Mouse (Mus musculus) ovary, postnatal 14 days (tissue): ENCODE data around the gene Akirin1.

Source experiments
- DNase-seq: peaks from one replicate; pipeline ENCODE4 v3.0.0; 2022; ENCODE audit warnings: low spot score

Gene Akirin1

DNA sequence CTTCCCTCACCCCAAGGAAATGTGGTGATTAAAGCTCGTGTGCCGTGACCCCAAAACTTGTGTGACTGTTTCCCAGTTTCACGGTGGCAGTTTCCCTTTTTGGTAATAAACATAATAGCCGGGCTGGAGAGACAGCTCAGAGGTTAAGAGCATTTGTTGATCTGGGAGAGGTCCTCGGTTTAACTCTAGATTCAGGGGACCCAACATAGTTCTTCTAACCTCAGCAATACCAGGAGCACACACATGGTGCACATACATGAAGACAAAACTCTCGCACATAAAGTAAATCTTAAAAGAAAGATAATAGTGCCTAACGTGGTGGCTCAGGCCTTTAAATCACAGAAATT is 31.7 kb downstream of the Akirin1 start:
- no peak for DNase-seq

- peak; percentile 93 for DNase-seq
Measured at GRCm38 (mm10) chr4:123717574-123718433, 32.3 kb downstream of the Akirin1 start, which contains the start of gene Ndufs5. Gene Ndufs5 (minus strand): TSS chr4:123718202.

GRCm38 (mm10) chr4:123712431-123712830 is 37.7 kb downstream of the Akirin1 start:
- no peak for DNase-seq

DNA sequence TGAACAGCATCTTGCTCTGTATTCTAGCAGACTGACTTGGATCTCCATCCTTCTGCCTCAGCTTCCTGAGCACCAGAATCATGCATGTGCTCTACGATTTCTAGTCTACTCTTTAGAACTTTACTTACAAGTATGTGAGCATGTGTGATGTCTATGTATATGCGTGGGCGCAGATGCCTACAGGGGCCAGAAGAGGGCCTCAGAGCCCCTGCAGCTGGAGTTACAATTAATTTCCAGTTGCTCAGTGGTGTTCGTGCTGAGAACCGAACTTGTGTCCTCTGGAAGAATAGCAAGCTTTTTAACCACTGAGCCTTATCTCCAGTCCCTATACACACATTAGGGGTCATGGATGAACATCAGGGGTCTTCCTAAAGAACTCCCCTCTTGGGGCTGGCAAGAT is 42.8 kb downstream of the Akirin1 start:
- DNase-seq: no peak

DNA sequence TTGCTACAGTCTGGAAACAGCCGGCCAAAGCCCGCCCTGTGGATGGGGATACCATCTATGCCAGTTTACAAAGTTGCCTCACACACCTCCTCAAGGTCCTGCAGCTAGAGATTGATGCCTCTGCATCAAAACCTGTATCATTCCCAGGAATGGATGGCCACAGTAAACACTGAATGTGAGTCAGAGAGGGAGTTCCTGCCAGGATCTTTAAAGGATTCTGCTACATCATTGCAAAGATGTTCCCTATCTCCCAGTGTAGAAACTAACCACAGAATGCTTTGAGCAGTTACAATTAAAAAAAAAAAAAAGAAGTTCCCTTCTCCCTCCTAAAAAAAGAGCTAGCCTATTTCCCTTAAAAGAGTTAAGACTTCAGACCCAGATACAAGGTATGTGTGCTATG is 44.8 kb downstream of the Akirin1 start:
- DNase-seq: no peak

GRCm38 (mm10) chr4:123693384-123693783 is 56.8 kb downstream of the Akirin1 start:
- DNase-seq: no peak

GRCm38 (mm10) chr4:123692071-123692470 is 58.1 kb downstream of the Akirin1 start:
- no peak for DNase-seq

DNA sequence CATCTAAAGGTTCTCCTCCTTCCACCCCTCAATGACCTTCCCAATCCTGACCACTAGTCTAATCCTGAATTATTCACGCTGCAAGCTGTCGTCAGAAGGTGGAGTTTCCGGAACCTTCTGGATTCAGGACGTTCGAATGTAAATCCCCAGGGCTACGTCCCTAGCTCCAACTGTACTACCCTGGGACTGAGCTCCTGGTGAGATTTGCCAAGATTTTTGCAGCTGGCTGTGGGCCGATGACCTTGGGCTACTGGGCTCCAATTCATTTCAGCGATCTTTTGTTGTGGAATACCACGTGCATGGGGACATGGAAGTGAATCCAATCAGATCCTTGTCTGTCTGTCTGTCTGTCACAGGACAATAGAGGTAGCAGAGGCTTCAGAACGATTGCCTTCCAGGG is 59.8 kb downstream of the Akirin1 start:
- DNase-seq: no peak

- no peak for DNase-seq
Measured at GRCm38 (mm10) chr4:123687025-123687781, 62.9 kb downstream of the Akirin1 start.

DNA sequence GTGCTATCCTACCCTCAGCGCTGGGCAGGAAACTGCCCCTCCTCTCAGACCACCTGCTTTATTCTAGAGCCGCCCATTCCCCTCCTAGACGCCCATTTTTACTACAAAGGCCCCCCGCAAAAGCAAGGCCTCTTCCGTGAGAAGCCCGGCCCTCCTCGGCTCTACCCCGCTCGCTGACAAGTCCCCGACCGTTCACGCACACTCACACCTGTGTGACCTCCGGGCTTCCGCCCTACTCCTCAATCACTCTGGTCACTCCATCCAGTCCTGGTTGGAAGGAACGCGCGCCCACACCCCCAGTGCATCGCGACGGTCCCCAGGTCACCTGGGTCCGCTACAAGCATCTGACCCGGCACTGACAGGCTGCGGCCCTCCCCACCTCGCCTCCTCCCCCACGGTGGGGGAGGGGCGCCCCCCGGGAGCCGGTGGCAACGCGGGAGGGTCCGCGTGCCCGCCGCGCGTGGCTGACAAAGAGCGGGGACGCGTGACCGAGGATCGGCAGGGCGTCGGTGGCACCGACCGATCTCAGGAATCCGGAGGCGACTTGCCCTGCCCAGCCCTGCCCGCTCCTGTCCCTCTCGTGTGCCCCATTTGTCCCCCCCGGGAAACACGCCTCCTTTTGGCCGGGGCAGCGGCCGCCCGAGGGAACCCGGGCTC is 63.6 kb downstream of the Akirin1 start:
- DNase-seq: no peak

DNA sequence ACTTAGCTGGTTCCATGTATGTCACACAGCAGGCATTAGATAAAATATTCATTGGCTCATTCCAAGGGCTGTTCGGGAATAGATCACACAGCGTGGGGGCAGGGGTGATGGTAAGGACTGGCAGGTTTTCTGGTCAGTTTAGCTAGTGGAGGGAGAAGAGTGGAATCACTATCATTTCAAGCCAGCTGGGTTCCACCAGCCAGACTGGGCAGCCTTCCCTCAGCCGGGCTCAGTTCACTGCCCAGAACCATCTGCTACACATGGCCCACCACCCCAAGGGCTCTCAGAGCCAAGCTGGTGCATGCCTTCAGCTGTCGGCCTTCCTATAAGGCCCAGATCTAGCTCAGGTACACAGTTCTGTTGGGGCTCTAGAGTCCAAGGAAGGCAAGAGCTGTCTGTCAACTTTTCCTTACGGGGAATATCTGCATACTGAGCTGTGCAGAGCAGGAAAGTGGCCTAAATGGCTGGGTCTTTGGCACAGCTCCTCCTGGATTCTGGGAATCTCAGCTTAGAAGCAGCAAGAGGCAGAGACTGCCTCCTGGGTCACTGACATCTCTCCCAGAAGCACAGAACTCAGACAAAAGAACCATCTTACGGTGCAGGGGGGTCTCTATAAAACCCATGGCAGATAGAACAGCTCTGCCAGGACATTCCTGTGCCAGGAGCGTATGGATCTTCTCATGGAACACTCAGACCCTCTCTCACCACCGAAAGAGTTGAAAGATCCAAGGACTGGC is 64.5 kb downstream of the Akirin1 start:
- no peak for DNase-seq

DNA sequence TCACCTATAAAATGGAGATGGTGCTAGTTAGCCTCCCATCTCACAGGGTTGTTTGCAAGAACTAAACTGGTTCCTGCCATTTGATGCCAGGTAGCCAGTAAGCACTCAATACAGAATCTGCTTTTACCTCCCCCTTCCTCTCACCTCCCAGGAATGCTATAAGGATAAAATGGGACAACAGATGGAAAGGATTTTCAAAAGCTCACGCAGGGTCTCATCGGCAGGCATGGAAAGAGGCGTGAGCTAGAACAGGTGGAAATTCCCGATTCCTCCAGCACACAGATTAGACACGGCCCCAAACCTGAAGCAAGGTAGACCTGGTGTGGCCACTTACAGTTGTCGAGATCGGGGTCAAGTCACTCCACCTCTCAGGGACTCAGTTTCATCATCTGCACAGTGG is 65.1 kb downstream of the Akirin1 start:
- no peak for DNase-seq
